Mouse (Mus musculus): ENCODE results near the gene Ddx3y. TPM values are rescaled to one million over a fixed set of nuclear protein-coding genes. Genes with fewer than 3 reads are reported as not detected.

The Ddx3y gene
- polyA plus RNA-seq (2012; fragmentation: generic; extraction: Trizol), result not detected

DNA sequence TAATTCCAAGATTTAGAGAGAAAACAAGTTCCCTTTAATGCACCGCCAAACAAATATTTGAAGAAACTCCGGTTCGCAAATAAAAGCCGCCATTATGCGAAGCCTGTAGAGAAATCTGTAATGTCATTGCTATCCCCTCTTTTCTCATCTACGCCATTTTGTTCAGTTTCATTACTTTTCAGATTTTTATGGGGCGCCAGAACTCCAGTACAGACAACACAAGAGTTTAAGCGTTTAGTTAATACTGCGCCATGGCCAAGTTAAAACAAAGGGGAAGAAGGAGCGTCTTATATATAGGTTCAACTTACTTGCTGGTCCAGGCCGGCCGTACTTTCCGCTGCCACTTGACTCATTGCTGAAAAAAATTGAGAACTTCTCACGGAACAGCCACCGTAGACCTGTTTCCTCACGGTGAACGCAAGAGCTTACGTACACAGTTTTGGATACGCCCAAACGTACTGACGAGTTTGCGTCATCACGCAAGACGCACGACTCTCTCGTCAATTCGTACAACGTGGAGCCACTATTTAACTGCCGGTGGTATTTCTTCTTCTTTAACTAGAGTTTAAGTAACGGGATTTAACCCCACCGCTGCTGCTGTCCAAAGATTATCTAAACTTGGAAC, at the start of gene Ddx3y:
Ddx3y (minus strand) TSS at position 459 of the 625 bp plus-strand sequence.
- TF ChIP-seq USF1 (IDR thresholded peaks at IDR 0.05; ENCODE audit: low read depth) (no peak), POLR2A (IDR thresholded peaks at IDR 0.05; ENCODE audit: insufficient read length, low read depth) (no peak), MYOG (IDR thresholded peaks at IDR 0.05; ENCODE audit: control insufficient read depth in 1 of 3, insufficient read depth in 1 of 3, insufficient read length in 2 of 3, low read depth in 2 of 3) (no peak), TCF3 (IDR thresholded peaks at IDR 0.05; ENCODE audit: insufficient read length, low read depth) (no peak), TCF12 (IDR thresholded peaks at IDR 0.05; ENCODE audit: insufficient read depth, poor library complexity, severe bottlenecking) (no peak)
- Histone ChIP-seq H3ac (ENCODE audit: control insufficient read depth, insufficient read length) (no peak within 1 kb of the TSS), H3K27me3 (ENCODE audit: control insufficient read depth, insufficient read depth, insufficient read length) (no peaks in the 10 kb centered on the region), H3K4me2 (ENCODE audit: low read depth) (no peak within 1 kb of the TSS), H3K4me3 (no peak within 1 kb of the TSS), H3K36me3 (ENCODE audit: control insufficient read depth, insufficient read depth) (no peaks in the 10 kb centered on the region), H3K79me2 (ENCODE audit: control insufficient read depth, insufficient read depth) (no peaks in the 10 kb centered on the region)

DNA sequence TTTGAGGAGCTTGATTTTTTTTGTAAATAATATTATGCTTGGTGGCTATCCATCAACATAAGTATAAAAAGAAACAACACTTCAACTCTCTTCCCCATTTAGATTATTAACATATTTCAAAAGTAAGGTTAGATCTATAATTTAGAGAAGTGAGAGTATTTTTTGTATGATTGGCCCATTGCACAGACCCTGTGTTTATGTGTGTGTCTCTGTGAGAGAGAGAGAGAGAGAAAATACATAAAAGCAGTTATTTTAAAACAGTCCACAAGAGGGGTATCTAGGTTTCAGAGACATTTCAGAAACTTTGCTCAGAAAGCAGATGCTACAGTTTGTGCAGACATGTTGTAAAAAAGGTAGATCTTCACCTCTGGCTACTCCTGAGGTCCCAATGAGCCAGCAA, 7.3 kb upstream of the Ddx3y start:
- Histone ChIP-seq H3K79me2 (ENCODE audit: control insufficient read depth, insufficient read depth) (no peaks in the 10 kb centered on the region), H3K4me2 (ENCODE audit: low read depth) (no peak overlapping the region), H3K27me3 (ENCODE audit: control insufficient read depth, insufficient read depth, insufficient read length) (no peaks in the 10 kb centered on the region), H3K36me3 (ENCODE audit: control insufficient read depth, insufficient read depth) (no peaks in the 10 kb centered on the region), H3K4me3 (no peak overlapping the region), H3ac (ENCODE audit: control insufficient read depth, insufficient read length) (no peak overlapping the region)
- no peak for TF ChIP-seq E2F4 (IDR thresholded peaks at IDR 0.05; ENCODE audit: insufficient read depth)
- no peak for TF ChIP-seq TCF3 (IDR thresholded peaks at IDR 0.05; ENCODE audit: insufficient read length, low read depth)
- no peak for TF ChIP-seq MAX (IDR thresholded peaks at IDR 0.05; ENCODE audit: low read depth)
- TF ChIP-seq TCF12 (IDR thresholded peaks at IDR 0.05; ENCODE audit: insufficient read depth, poor library complexity, severe bottlenecking), result no peak
- TF ChIP-seq MYOG (IDR thresholded peaks at IDR 0.05; ENCODE audit: control insufficient read depth in 1 of 3, insufficient read depth in 1 of 3, insufficient read length in 2 of 3, low read depth in 2 of 3), result no peak
- no peak for TF ChIP-seq SRF (IDR thresholded peaks at IDR 0.05; ENCODE audit: control insufficient read depth, insufficient read length, low read depth)
- TF ChIP-seq CEBPB (IDR thresholded peaks at IDR 0.05; ENCODE audit: insufficient read depth, poor library complexity, severe bottlenecking), result no peak
- no peak for TF ChIP-seq REST (IDR thresholded peaks at IDR 0.05; ENCODE audit: insufficient read depth, insufficient read length)
- TF ChIP-seq POLR2A (IDR thresholded peaks at IDR 0.05; ENCODE audit: insufficient read length, low read depth), result no peak
- no peak for TF ChIP-seq USF1 (IDR thresholded peaks at IDR 0.05; ENCODE audit: low read depth)
- no peak for TF ChIP-seq MYOD1 (IDR thresholded peaks at IDR 0.05; ENCODE audit: control insufficient read depth in 1 of 3, insufficient read length in 2 of 3, low read depth in 2 of 3)

DNA sequence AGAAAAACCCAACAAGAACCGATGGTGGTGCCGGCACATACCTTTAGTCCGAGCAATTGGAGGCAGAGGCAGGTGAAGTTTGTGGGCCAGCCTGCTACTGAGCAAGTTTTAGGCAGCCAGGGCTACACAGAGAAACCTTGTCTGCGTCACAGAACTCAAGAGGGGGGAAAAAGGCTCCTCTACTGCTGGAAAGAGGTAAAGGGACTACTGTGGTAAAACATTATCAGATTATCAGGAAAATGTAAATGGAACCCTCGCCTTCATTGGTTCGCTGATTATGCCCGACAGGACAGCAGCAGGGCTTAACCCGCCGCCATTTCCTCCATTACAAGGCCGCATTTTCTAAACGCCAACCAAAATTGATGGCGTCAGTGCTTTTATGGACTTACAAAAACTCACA, 694 bp downstream of the Ddx3y start:
- no peaks in the 10 kb centered on the region for H3K79me2 ChIP-seq (ENCODE audit: control insufficient read depth, insufficient read depth)
- H3K4me2 ChIP-seq (ENCODE audit: low read depth), result no peak overlapping the region
- H3K36me3 ChIP-seq (ENCODE audit: control insufficient read depth, insufficient read depth), result no peaks in the 10 kb centered on the region
- no peak overlapping the region for H3ac ChIP-seq (ENCODE audit: control insufficient read depth, insufficient read length)
- no peak for TF ChIP-seq CEBPB (IDR thresholded peaks at IDR 0.05; ENCODE audit: insufficient read depth, poor library complexity, severe bottlenecking)
- no peak for TF ChIP-seq MYOG (IDR thresholded peaks at IDR 0.05; ENCODE audit: control insufficient read depth in 1 of 3, insufficient read depth in 1 of 3, insufficient read length in 2 of 3, low read depth in 2 of 3)
- TF ChIP-seq MAX (IDR thresholded peaks at IDR 0.05; ENCODE audit: low read depth), result no peak
- TF ChIP-seq MYOD1 (IDR thresholded peaks at IDR 0.05; ENCODE audit: control insufficient read depth in 1 of 3, insufficient read length in 2 of 3, low read depth in 2 of 3), result no peak
- TF ChIP-seq POLR2AphosphoS2 (IDR thresholded peaks at IDR 0.05; ENCODE audit: insufficient read length, low read depth), result no peak
- no peak for TF ChIP-seq E2F4 (IDR thresholded peaks at IDR 0.05; ENCODE audit: insufficient read depth)
- no peak for TF ChIP-seq USF1 (IDR thresholded peaks at IDR 0.05; ENCODE audit: low read depth)
- TF ChIP-seq TCF12 (IDR thresholded peaks at IDR 0.05; ENCODE audit: insufficient read depth, poor library complexity, severe bottlenecking), result no peak
- TF ChIP-seq REST (IDR thresholded peaks at IDR 0.05; ENCODE audit: insufficient read depth, insufficient read length), result no peak
- TF ChIP-seq POLR2A (IDR thresholded peaks at IDR 0.05; ENCODE audit: insufficient read length, low read depth), result no peak
- TF ChIP-seq SRF (IDR thresholded peaks at IDR 0.05; ENCODE audit: control insufficient read depth, insufficient read length, low read depth), result no peak
- no peaks in the 10 kb centered on the region for H3K27me3 ChIP-seq (ENCODE audit: control insufficient read depth, insufficient read depth, insufficient read length)
- no peak overlapping the region for H3K4me3 ChIP-seq

DNA sequence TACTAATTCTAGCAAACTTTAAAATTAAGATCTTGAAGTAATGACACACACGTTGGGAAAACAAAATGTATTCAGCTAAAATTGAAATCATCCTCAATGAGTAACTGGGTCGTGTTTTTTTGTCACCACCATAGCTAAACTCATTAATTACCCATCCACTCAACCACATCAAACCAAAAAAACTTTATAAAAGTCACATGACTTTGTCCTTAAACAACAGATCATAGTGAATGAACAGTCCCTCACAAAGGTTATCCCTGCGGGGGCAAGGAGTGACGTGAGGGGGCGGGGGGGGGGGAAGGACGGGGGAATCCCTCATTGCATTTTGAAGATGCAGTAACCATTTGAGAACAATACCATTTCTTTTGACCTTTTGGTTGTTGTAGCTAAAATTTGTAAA, 40.3 kb downstream of the Ddx3y start:
- no peaks in the 10 kb centered on the region for H3K79me2 ChIP-seq (ENCODE audit: control insufficient read depth, insufficient read depth)
- H3K36me3 ChIP-seq (ENCODE audit: control insufficient read depth, insufficient read depth), result no peaks in the 10 kb centered on the region
- TF ChIP-seq CEBPB (IDR thresholded peaks at IDR 0.05; ENCODE audit: insufficient read depth, poor library complexity, severe bottlenecking), result no peak
- TF ChIP-seq SRF (IDR thresholded peaks at IDR 0.05; ENCODE audit: control insufficient read depth, insufficient read length, low read depth), result no peak
- TF ChIP-seq MYOD1 (IDR thresholded peaks at IDR 0.05; ENCODE audit: control insufficient read depth in 1 of 3, insufficient read length in 2 of 3, low read depth in 2 of 3), result no peak
- no peak for TF ChIP-seq REST (IDR thresholded peaks at IDR 0.05; ENCODE audit: insufficient read depth, insufficient read length)
- no peak for TF ChIP-seq E2F4 (IDR thresholded peaks at IDR 0.05; ENCODE audit: insufficient read depth)
- no peak overlapping the region for H3K4me2 ChIP-seq (ENCODE audit: low read depth)
- H3K4me3 ChIP-seq, result no peak overlapping the region
- H3K27me3 ChIP-seq (ENCODE audit: control insufficient read depth, insufficient read depth, insufficient read length), result no peaks in the 10 kb centered on the region
- H3ac ChIP-seq (ENCODE audit: control insufficient read depth, insufficient read length), result no peak overlapping the region

DNA sequence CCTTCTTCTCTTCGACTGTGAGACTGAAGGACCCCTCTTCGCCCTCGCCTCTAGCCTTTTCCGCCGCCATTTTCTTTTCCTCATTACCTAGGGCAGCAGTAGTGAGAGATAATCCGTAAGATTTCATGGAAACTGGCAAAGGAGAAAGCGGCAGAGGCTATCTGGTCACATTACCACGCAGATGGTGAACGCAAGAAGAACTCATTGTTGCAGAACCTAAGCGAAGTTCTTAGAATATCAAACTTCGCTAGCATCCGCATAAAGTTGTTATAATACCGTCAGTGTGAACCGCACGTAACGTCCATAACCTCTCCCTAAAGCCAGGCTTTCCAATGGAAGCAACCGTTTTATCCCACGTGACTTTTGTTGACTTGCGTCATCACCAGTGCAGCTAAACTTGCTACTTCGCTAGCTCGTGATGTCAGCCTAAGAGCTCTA, 41.0 kb downstream of the Ddx3y start, which contains the start of gene Uty:
Uty (minus strand) TSS at position 334 of the 438 bp plus-strand sequence.
- Histone ChIP-seq H3K27me3 (ENCODE audit: control insufficient read depth, insufficient read depth, insufficient read length) (no peaks in the 10 kb centered on the region), H3ac (ENCODE audit: control insufficient read depth, insufficient read length) (no peak within 1 kb of the TSS), H3K36me3 (ENCODE audit: control insufficient read depth, insufficient read depth) (no peaks in the 10 kb centered on the region), H3K4me3 (no peak within 1 kb of the TSS), H3K79me2 (ENCODE audit: control insufficient read depth, insufficient read depth) (no peaks in the 10 kb centered on the region), H3K4me2 (ENCODE audit: low read depth) (no peak within 1 kb of the TSS)
- no peak for TF ChIP-seq SRF (IDR thresholded peaks at IDR 0.05; ENCODE audit: control insufficient read depth, insufficient read length, low read depth)
- TF ChIP-seq POLR2AphosphoS2 (IDR thresholded peaks at IDR 0.05; ENCODE audit: insufficient read length, low read depth), result no peak
- TF ChIP-seq USF1 (IDR thresholded peaks at IDR 0.05; ENCODE audit: low read depth), result no peak
- no peak for TF ChIP-seq MAX (IDR thresholded peaks at IDR 0.05; ENCODE audit: low read depth)
- no peak for TF ChIP-seq REST (IDR thresholded peaks at IDR 0.05; ENCODE audit: insufficient read depth, insufficient read length)
- TF ChIP-seq TCF3 (IDR thresholded peaks at IDR 0.05; ENCODE audit: insufficient read length, low read depth), result no peak
- TF ChIP-seq POLR2A (IDR thresholded peaks at IDR 0.05; ENCODE audit: insufficient read length, low read depth), result no peak

Measured in myocyte (in vitro differentiated cells).